Mouse (Mus musculus): ENCODE data around the gene 1700102P08Rik. TPM values are rescaled to one million over a fixed set of nuclear protein-coding genes. Genes with fewer than 3 reads are reported as not detected.

1700102P08Rik gene
- polyA plus RNA-seq, 1 experiment from 2014 or later = 1.2 TPM

Other genes starting within 250 kb of the 1700102P08Rik start
- 2.4 TPM in 2 replicates for gene Bsn, start 202.4 kb upstream of the 1700102P08Rik start, polyA plus RNA-seq (2014; fragmentation: Nextera tagmentation; extraction: Ambion mirVana)
- 48.8 and 55.2 TPM in 2 replicates for gene Dag1, start 128.8 kb upstream of the 1700102P08Rik start, polyA plus RNA-seq (2014; fragmentation: Nextera tagmentation; extraction: Ambion mirVana)
- 61.2 and 64.0 TPM in 2 replicates for gene Nicn1, start 102.4 kb upstream of the 1700102P08Rik start, polyA plus RNA-seq (2014; fragmentation: Nextera tagmentation; extraction: Ambion mirVana)
- gene Amt, start 96.0 kb upstream of the 1700102P08Rik start, polyA plus RNA-seq (2014; fragmentation: Nextera tagmentation; extraction: Ambion mirVana) = 24.2 and 27.1 TPM in 2 replicates
- 278 and 298 TPM in 2 replicates for gene Rhoa, start 86.7 kb upstream of the 1700102P08Rik start, polyA plus RNA-seq (2014; fragmentation: Nextera tagmentation; extraction: Ambion mirVana)
- 30.8 and 34.6 TPM in 2 replicates for gene Tcta, start 86.6 kb upstream of the 1700102P08Rik start, polyA plus RNA-seq (2014; fragmentation: Nextera tagmentation; extraction: Ambion mirVana)
- 796 and 834 TPM in 2 replicates for gene Gpx1, start 53.9 kb upstream of the 1700102P08Rik start, polyA plus RNA-seq (2014; fragmentation: Nextera tagmentation; extraction: Ambion mirVana)
- 130 and 140 TPM in 2 replicates for gene Usp4, start 45.0 kb upstream of the 1700102P08Rik start, polyA plus RNA-seq (2014; fragmentation: Nextera tagmentation; extraction: Ambion mirVana)
- gene Ccdc36, start 35.7 kb downstream of the 1700102P08Rik start, polyA plus RNA-seq (2014; fragmentation: Nextera tagmentation; extraction: Ambion mirVana) = 0.89 and 1.6 TPM in 2 replicates
- gene BC048562, start 43.7 kb downstream of the 1700102P08Rik start, polyA plus RNA-seq (2014; fragmentation: Nextera tagmentation; extraction: Ambion mirVana) = not detected in 2 replicates
- 48.1 and 48.6 TPM in 2 replicates for gene Ccdc71, start 67.7 kb downstream of the 1700102P08Rik start, polyA plus RNA-seq (2014; fragmentation: Nextera tagmentation; extraction: Ambion mirVana)
- 34.4 and 36.2 TPM in 2 replicates for gene Klhdc8b, start 68.8 kb downstream of the 1700102P08Rik start, polyA plus RNA-seq (2014; fragmentation: Nextera tagmentation; extraction: Ambion mirVana)
- 20.1 and 21.4 TPM in 2 replicates for gene Lamb2, start 86.9 kb downstream of the 1700102P08Rik start, polyA plus RNA-seq (2014; fragmentation: Nextera tagmentation; extraction: Ambion mirVana)
- 62.2 and 63.0 TPM in 2 replicates for gene Usp19, start 97.8 kb downstream of the 1700102P08Rik start, polyA plus RNA-seq (2014; fragmentation: Nextera tagmentation; extraction: Ambion mirVana)
- gene Qars, start 114.9 kb downstream of the 1700102P08Rik start, polyA plus RNA-seq (2014; fragmentation: Nextera tagmentation; extraction: Ambion mirVana) = 103 TPM in 2 replicates
- gene Qrich1, start 124.0 kb downstream of the 1700102P08Rik start, polyA plus RNA-seq (2014; fragmentation: Nextera tagmentation; extraction: Ambion mirVana) = 160 and 175 TPM in 2 replicates
- 182 and 186 TPM in 2 replicates for gene Impdh2, start 167.5 kb downstream of the 1700102P08Rik start, polyA plus RNA-seq (2014; fragmentation: Nextera tagmentation; extraction: Ambion mirVana)
- gene Ndufaf3, start 174.6 kb downstream of the 1700102P08Rik start, polyA plus RNA-seq (2014; fragmentation: Nextera tagmentation; extraction: Ambion mirVana) = 51.7 and 51.9 TPM in 2 replicates
- 158 and 172 TPM in 2 replicates for gene Dalrd3, start 177.1 kb downstream of the 1700102P08Rik start, polyA plus RNA-seq (2014; fragmentation: Nextera tagmentation; extraction: Ambion mirVana)
- 117 and 132 TPM in 2 replicates for gene Wdr6, start 185.9 kb downstream of the 1700102P08Rik start, polyA plus RNA-seq (2014; fragmentation: Nextera tagmentation; extraction: Ambion mirVana)
- gene P4htm, start 204.9 kb downstream of the 1700102P08Rik start, polyA plus RNA-seq (2014; fragmentation: Nextera tagmentation; extraction: Ambion mirVana) = 7.2 and 9.8 TPM in 2 replicates

Data from midbrain, embryonic 11.5 days (tissue).